Mouse (Mus musculus) ES-Bruce4 (cell line): Measurements from ENCODE around the gene Eif4b.

Experiments used
- CTCF ChIP-seq: IDR thresholded peaks from one replicate; pipeline ENCODE4 v1.8.1; 2011; ENCODE audit warnings: low read depth, low read length
- EP300 ChIP-seq: IDR thresholded peaks from 2 replicates; pipeline ENCODE4 v1.6.1; 2011; ENCODE audit warnings: low read depth, low read length; ENCODE audit not compliant: insufficient read depth
- POLR2A ChIP-seq: IDR thresholded peaks from one replicate; pipeline ENCODE4 v1.8.1; 2011; ENCODE audit warnings: low read length; ENCODE audit not compliant: insufficient read depth

GRCm38 (mm10) chr15:102094988-102095387, 21.4 kb downstream of the Eif4b start:
- TF ChIP-seq CTCF = no peak
- TF ChIP-seq POLR2A = no peak
- TF ChIP-seq EP300 = no peak
